Mouse (Mus musculus) midbrain, embryonic 16.5 days (tissue): ENCODE measurements at regions not wholly inside any gene's neighbourhood (a gene's known extent, or its start where the extent isn't known, plus 50 kb on each side); places are given as distances from the start of the nearest gene placed in this dataset.
A peak's percentile ranks its signal among the peaks of the same experiment; 100 is the strongest.

ENCODE experiments used
- ATAC-seq: fragments of 200-750 bp; cut with Nextera tagmentation; 2 replicates; pipeline ENCODE4 v1.8.0; 2017; ENCODE audit warnings: moderate TSS enrichment
- H3K27ac ChIP-seq: fragments of 300-500 bp; sonication (generic); 2 replicates; pipeline ENCODE4 v1.5.1; 2014; ENCODE audit warnings: mild to moderate bottlenecking, low read length, mixed read lengths
- H3K27me3 ChIP-seq: fragments of 300-500 bp; sonication (generic); 2 replicates; pipeline ENCODE4 v1.6.1; 2014; ENCODE audit warnings: low read depth, low read length, mixed read lengths; ENCODE audit not compliant: control insufficient read depth, insufficient read depth
- H3K36me3 ChIP-seq: fragments of 300-500 bp; sonication (generic); 2 replicates; pipeline ENCODE4 v1.6.1; 2014; ENCODE audit warnings: mild to moderate bottlenecking, low read length, moderate library complexity, mixed read lengths; ENCODE audit not compliant: control insufficient read depth, insufficient read depth
- H3K4me1 ChIP-seq: fragments of 300-500 bp; sonication (generic); 2 replicates; pipeline ENCODE4 v1.6.1; 2014; ENCODE audit warnings: mild to moderate bottlenecking, low read length, mixed read lengths; ENCODE audit not compliant: control insufficient read depth, insufficient read depth
- H3K4me2 ChIP-seq: fragments of 300-500 bp; sonication (generic); 2 replicates; pipeline ENCODE4 v1.6.1; 2014; ENCODE audit warnings: mild to moderate bottlenecking, low read length, mixed read lengths
- H3K4me3 ChIP-seq: fragments of 300-500 bp; sonication (generic); 2 replicates; pipeline ENCODE4 v1.5.1; 2014; ENCODE audit warnings: low read depth, mild to moderate bottlenecking, low read length, moderate library complexity, mixed read lengths
- H3K9ac ChIP-seq: fragments of 300-500 bp; sonication (generic); 2 replicates; pipeline ENCODE4 v1.6.1; 2014; ENCODE audit warnings: low read depth, low read length, mixed read lengths
- H3K9me3 ChIP-seq: fragments of 300-500 bp; sonication (generic); replicated peaks from 2 replicates; pipeline ENCODE4 v1.6.1; 2014; ENCODE audit warnings: mild to moderate bottlenecking, low read length, mixed read lengths; ENCODE audit not compliant: control insufficient read depth, poor library complexity, severe bottlenecking
- WGBS: fragments of 180-500 bp; shearing (Covaris S2); extraction: QIAGEN DNeasy Blood & Tissue Kit; methylation state at CpG from one replicate; pipeline ENCODE4 v1.1.7; 2014; 5-methylcytosine and 5-hydroxymethylcytosine counted together

DNA sequence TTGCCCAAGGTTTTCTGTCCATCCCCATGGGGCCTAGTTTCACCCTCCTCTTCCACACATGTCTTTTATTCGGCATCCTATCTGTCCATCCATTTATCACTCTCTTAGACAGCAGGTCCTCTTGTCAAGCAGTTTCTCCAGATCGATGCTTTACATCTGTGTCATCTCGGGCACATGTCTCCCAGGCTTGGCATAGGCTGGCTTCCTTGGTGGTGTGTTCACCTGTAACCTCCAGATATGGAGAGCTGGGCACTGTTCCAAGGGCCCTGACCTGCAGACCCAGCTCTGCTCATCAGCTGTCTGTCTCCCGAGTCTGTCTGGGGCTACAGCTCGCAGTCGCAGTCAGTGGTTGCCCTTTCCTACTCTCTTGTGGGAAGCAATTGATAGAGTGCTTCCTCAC lies 128.2 kb upstream of the Podxl start:
- Histone ChIP-seq H3K4me1 (no peaks in the 10 kb centered on the region), H3K27ac (no peak overlapping the region), H3K27me3 (no peaks in the 10 kb centered on the region), H3K4me3 (no peak overlapping the region), H3K4me2 (no peak overlapping the region), H3K9me3 (no peaks in the 10 kb centered on the region), H3K9ac (no peak overlapping the region), H3K36me3 (no peaks in the 10 kb centered on the region)
- 90% methylated on average over 6 of the region's 6 CpGs for WGBS
- no peak for ATAC-seq

DNA sequence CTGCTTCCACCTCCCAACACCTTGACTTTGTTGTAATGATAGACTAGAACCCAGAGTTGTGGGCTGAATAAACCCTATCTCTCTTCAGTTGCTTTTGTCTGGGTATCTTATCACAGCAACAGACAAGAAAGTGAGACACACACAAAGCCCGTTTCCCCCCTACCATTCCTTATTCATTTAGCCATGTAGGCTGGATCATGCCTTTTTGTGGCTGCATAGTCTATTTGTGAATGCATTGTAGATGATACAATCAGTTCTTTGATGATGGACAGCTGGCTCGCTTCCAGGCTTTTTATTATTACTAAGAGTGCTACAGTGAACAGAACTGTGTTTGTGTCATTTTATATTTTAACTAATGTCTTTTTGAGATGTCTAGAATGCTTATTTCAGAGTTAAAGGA lies 116.3 kb upstream of the Podxl start:
- Histone ChIP-seq H3K27ac (no peak overlapping the region), H3K36me3 (no peaks in the 10 kb centered on the region), H3K4me3 (no peak overlapping the region), H3K4me1 (no peaks in the 10 kb centered on the region), H3K4me2 (no peak overlapping the region), H3K27me3 (no peaks in the 10 kb centered on the region), H3K9me3 (no peaks in the 10 kb centered on the region), H3K9ac (no peak overlapping the region)
- ATAC-seq, result no peak
- WGBS, result 41% methylated on average over 2 of the region's 2 CpGs

DNA sequence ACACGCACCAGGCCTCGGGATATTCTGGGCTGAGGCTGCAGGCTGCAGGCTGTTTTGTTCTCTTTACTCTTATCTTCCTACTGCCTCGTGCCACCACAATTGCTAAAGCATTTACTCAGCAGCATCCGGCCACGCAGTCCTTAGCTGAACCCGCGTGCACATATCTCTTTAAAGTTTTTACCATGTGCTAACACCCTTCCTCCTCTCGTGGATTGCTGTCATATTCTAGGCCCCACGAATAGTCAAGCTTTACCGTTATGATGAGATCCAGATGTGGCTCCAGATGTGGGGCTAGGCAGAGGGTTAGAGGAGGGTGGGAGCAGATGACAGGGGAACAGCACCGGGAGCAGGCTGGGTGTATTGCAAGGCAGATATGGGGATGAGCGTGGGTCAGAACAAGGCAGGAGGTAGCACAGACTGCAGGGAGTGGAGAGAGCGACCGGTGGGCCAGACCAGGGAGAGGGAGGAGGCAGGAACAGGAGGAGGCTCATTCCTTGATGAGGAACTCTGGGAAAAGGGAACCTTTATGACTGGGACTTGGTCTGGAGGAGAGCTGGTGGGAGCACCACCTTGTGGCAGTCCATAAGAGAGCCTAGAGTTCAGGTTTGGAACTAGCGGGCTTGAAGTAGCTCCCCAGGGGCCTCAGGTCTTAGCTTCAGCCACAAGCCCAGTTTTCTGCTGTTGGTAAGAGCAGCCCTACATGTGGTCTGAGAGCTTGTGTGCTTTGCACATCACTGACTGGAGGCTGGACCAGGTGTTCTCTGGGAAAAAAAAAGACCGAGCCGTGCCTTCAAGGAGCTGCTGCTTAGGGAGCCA lies 102.1 kb upstream of the Podxl start:
- ATAC-seq, result no peak
- H3K9me3 ChIP-seq, result no peaks in the 10 kb centered on the region; the same call in 1 of the 2 replicates
- H3K27me3 ChIP-seq, result no peaks in the 10 kb centered on the region
- H3K27ac ChIP-seq, result no peak overlapping the region
- WGBS, result 72% methylated on average over 17 of the region's 17 CpGs
- H3K4me1 ChIP-seq, result no peaks in the 10 kb centered on the region
- no peak overlapping the region for H3K4me2 ChIP-seq
- no peak overlapping the region for H3K4me3 ChIP-seq
- no peak overlapping the region for H3K9ac ChIP-seq
- H3K36me3 ChIP-seq, result no peaks in the 10 kb centered on the region

DNA sequence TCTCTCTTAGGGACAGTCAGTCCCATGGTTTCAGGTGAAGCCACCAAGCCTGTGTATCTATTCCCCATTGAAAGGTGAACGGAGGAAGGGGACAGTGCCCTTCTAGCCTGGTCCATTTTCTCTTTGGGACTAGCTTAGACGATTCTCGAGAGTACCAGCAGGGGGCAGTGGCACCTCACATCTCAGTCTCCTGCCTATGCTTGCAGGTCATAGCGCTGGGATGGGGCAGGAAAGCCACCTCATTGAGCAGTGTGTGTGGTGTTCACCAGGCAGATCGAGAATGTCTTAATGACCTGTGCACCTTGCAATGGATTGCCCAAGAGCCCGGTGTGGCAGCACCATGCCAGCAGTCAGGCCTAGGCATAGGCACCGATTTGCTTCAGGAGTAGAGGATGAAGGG lies 100.7 kb upstream of the Podxl start:
- H3K9ac ChIP-seq, result no peak overlapping the region
- no peak overlapping the region for H3K27ac ChIP-seq
- peak; percentile 72 for ATAC-seq
- no peaks in the 10 kb centered on the region for H3K36me3 ChIP-seq
- no peak overlapping the region for H3K4me3 ChIP-seq
- H3K4me1 ChIP-seq, result no peaks in the 10 kb centered on the region
- no peaks in the 10 kb centered on the region; the same call in 1 of the 2 replicates for H3K9me3 ChIP-seq
- H3K4me2 ChIP-seq, result no peak overlapping the region
- WGBS, result 19% methylated on average over 7 of the region's 7 CpGs
- H3K27me3 ChIP-seq, result no peaks in the 10 kb centered on the region

- H3K4me3 ChIP-seq, result no peak overlapping the region
- H3K4me1 ChIP-seq, result no peaks in the 10 kb centered on the region
- ATAC-seq, result peak; percentile 67
- WGBS, result 8% methylated on average over 8 of the region's 8 CpGs
- H3K9ac ChIP-seq, result no peak overlapping the region
- no peaks in the 10 kb centered on the region for H3K36me3 ChIP-seq
- H3K9me3 ChIP-seq, result no peaks in the 10 kb centered on the region
- no peak overlapping the region for H3K4me2 ChIP-seq
- H3K27me3 ChIP-seq, result no peaks in the 10 kb centered on the region
- no peak overlapping the region for H3K27ac ChIP-seq
These were observed 97.0 kb upstream of the Podxl start for GRCm38 (mm10) chr6:31660778-31661177.

- WGBS, result 69% methylated on average over 4 of the region's 4 CpGs
- Histone ChIP-seq H3K36me3 (no peaks in the 10 kb centered on the region), H3K9ac (no peak overlapping the region), H3K4me3 (no peak overlapping the region), H3K4me2 (no peak overlapping the region), H3K9me3 (no peaks in the 10 kb centered on the region), H3K27ac (no peak overlapping the region), H3K27me3 (no peaks in the 10 kb centered on the region), H3K4me1 (no peaks in the 10 kb centered on the region)
- no peak for ATAC-seq
These were observed 96.1 kb upstream of the Podxl start for GRCm38 (mm10) chr6:31659901-31660300.

DNA sequence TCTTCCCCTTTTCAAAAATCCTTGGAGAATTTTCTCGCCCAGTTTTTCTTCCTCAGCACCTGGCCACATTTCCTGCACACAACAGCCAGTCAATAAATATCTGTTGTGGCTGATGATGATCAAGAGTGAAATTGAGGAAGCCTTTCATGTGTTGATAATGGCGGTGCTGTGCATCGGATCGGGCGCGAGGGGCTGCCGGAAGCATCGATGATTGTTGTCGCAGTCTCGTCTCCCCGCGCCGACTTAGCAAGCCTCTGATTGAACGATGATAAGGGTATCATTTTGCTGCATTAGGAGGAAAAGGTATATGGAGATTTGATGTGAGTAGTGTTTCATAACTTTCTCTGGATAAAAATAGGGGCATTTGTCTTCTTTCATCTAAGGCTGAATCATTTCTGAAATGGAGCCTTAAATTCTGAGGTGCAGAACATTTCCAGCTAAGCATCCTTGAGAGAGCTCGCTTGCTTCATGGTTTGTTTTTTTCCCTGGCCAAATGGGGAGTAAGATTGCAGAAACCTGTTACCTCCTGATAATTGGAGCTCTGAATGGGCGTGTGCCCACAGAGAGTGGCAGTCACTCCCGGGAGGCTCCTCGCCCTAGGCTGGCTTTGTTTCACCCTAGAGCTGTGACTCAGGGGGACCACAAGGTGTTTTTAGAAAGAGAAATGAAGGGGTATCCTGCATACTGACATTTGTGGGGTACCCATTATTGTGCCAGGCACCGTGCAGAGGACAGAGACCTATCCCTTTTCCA lies 94.8 kb upstream of the Podxl start:
- H3K4me3 ChIP-seq, result no peak overlapping the region
- no peak for ATAC-seq
- no peaks in the 10 kb centered on the region for H3K27me3 ChIP-seq
- H3K27ac ChIP-seq, result no peak overlapping the region
- H3K4me1 ChIP-seq, result no peaks in the 10 kb centered on the region
- H3K4me2 ChIP-seq, result no peak overlapping the region
- H3K9ac ChIP-seq, result no peak overlapping the region
- no peaks in the 10 kb centered on the region for H3K36me3 ChIP-seq
- no peaks in the 10 kb centered on the region for H3K9me3 ChIP-seq
- 84% methylated on average over 19 of the region's 19 CpGs for WGBS

DNA sequence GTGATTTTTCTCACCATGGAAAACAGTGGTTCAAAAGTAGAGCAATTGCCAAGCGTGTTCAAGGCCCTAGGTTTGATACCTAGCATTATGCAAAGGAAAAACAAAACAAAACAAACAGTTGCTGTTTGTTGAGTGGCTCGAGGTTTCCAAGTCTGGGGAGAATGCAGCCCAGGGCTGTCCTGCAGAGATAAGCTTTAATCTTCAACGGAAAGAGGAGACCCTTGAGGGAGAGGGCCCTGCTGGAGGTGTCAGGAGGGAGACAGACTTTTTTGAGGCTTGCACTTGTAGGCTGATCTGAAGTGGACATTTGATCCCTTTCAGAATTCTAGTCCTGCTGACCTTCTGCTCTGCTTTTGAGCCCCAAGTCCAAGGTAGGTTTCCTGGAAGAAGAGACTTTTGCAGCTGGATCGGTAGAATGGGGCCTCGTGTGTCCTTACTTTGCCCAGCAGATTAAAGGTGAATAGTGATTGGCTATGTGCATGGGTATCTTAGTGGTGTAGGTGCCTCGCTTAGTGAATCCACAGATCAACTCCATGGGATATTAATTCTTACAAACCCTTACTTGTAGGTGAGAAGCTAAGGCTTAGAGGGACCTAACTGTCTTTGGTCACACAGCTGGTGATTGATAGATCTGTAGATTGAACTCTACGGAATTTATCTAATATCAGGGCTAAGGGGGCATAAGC lies 87.2 kb upstream of the Podxl start:
- no peaks in the 10 kb centered on the region for H3K36me3 ChIP-seq
- H3K4me3 ChIP-seq, result no peak overlapping the region
- 62% methylated on average over 7 of the region's 7 CpGs for WGBS
- no peaks in the 10 kb centered on the region for H3K9me3 ChIP-seq
- no peak overlapping the region for H3K27ac ChIP-seq
- ATAC-seq, result no peak
- H3K27me3 ChIP-seq, result no peaks in the 10 kb centered on the region
- H3K9ac ChIP-seq, result no peak overlapping the region
- H3K4me1 ChIP-seq, result 0 out of 2 replicates have a peak, but pooled peaks cover 2% of the 10 kb centered on the region
- H3K4me2 ChIP-seq, result no peak overlapping the region

DNA sequence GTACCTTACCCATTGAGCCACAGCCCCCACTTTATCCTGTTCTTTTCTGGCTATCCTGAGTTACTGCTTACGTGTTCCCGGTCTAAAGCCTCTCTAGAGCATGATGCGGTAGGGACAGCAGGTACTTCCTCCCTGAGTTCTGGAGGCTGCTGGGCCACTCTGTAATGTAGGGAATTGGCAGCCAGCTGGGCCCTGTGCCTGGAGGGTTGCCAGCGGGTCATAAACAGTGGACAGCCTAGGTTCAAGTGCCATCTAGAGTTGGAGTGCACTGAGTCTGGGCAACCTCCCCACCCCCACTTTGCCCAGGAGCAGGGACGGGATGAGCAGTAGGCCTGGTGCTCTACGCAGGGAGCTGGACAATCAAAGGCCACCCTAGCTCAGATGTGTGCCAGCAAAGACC lies 81.5 kb upstream of the Podxl start:
- Histone ChIP-seq H3K36me3 (no peaks in the 10 kb centered on the region), H3K27me3 (no peaks in the 10 kb centered on the region), H3K9me3 (no peaks in the 10 kb centered on the region), H3K27ac (no peak overlapping the region), H3K4me3 (no peak overlapping the region), H3K4me2 (no peak overlapping the region), H3K9ac (no peak overlapping the region), H3K4me1 (0 out of 2 replicates have a peak, but pooled peaks cover 2% of the 10 kb centered on the region)
- 91% methylated on average over 6 of the region's 6 CpGs for WGBS
- ATAC-seq, result no peak
